Mouse (Mus musculus) gonadal fat pad, adult 2 months (tissue): ENCODE data around the gene Cntd1. TPM values are rescaled to one million over a fixed set of nuclear protein-coding genes. Genes with fewer than 3 reads are reported as not detected.
"Not testable (repeated sequence)": the region's sequence is repeated elsewhere in the genome, so short reads cannot be mapped to it uniquely, and the experiment has no call there.

Experiments
- DNase-seq: peaks from one replicate; pipeline ENCODE4 v3.0.0-alpha.2; 2012; ENCODE audit warnings: low read depth
- polyA plus RNA-seq: library from polyadenylated mRNA; depleted of rRNA; stranded (reverse); fragments of >200 nt; gene quantifications from 2 replicates; pipeline ENCODE4 v1.2.3, GENCODE M21; 2012; rRNA removed

Cntd1 gene
- polyA plus RNA-seq, 1 experiment = 0.88 TPM

GRCm38 (mm10) chr11:101330961-101331360 is 52.1 kb downstream of the Cntd1 start:
- not testable (repeated sequence) for DNase-seq

DNA sequence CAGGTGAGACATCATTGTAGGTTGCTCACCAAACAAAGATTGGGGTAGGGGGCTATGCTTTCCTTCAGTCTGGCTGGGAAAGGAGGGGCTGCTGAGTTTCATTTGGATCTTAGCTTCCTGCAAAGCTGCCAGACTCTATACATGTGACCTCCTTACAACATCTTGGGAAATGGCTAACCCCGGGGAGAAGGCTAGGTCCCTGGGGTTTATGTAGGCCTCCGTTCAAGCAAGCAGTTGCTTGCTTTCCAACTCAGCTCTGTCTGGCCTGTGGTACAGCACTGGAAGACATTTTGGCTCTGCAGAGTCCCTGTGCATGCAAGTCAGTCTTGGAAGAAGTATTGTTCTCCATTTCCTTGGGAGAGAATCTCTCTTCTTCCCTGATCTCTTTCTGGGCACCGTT is 53.7 kb downstream of the Cntd1 start:
- no peak for DNase-seq

DNA sequence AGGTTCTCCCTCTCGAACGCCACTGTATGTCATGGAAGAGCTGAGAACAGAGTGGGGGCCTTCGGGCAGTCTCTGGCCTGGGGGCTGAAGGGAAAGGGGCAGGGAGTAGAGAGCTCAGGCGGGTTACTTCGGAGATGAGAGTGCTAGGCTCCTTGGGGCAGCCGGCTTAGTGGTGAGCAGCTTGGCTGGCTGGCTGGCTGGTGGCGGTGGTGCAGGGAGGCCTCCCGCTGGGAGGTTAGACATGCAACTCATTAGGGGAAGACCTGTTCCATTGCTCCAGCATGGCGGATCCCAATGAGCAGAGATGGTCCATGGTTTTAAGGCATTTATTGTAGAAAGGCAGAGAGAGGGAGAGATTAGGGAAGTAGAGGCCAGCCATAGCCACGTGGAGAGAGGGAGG is 55.2 kb downstream of the Cntd1 start:
- DNase-seq = no peak

GRCm38 (mm10) chr11:101334516-101334915 is 55.7 kb downstream of the Cntd1 start:
- no peak for DNase-seq

DNA sequence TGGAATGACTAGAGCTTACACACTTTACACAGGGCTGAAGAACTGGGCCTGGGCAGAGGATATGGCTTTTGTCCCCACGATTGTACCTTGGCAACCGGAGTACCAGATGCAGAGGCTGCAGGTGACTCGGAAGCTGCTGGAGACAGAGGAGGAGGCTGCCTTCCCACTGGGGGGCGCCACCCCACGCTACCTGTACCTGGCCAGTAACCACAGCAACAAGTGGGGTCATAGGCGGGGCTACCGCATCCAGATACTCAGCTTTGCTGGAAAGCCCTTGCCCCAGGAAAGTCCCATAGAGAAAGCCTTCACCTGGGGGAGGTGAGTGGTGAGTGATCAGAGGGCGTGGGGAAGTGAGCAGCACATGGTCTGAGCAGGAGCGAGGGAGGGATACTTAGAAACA is 56.9 kb downstream of the Cntd1 start:
- no peak for DNase-seq

DNA sequence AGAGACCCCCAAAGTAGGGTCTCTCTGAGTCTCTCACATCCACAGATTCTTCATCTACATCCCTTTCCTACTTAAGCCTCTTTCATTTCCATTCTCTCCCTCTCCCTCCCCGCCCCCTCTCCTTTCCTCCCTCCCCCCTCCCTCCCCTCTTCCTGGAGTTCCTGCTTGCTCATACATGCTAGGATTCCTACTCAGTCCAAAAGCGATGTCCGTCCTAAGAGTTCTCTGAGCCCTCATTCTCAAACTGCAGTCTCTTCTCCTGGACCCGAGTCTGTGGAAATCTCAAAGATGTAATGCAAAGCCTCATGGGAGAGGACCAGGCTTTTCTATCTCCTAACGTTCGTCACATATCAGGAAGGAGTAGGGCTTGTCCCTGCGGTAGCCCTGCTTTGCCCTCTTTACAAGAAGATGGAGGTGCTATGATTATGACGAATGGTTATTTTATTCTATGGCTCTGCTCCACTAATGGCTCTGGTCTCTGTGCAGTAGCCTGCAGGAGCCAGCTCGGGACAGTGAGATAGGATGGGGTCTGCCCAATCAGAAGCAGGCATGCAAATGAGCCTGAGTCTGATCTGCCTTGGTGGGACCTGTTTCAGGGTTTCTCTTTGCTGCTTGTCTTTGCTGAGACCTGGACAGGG is 59.4 kb downstream of the Cntd1 start:
- no peak for DNase-seq

Other genes with a start within 250 kb of the Cntd1 start
- 44.6 and 52.9 TPM in 2 replicates for gene Naglu, start 209.0 kb upstream of the Cntd1 start, polyA plus RNA-seq
- gene Hsd17b1, start 200.6 kb upstream of the Cntd1 start, polyA plus RNA-seq = 0.43 and 0.55 TPM in 2 replicates
- gene Coasy, start 196.4 kb upstream of the Cntd1 start, polyA plus RNA-seq = 62.6 and 70.1 TPM in 2 replicates
- gene Mlx, start 191.7 kb upstream of the Cntd1 start, polyA plus RNA-seq = 35.0 and 54.3 TPM in 2 replicates
- 1.5 and 2.9 TPM in 2 replicates for gene Psmc3ip, start 183.6 kb upstream of the Cntd1 start, polyA plus RNA-seq
- gene Retreg3, start 159.1 kb upstream of the Cntd1 start, polyA plus RNA-seq = 56.3 and 66.7 TPM in 2 replicates
- gene Tubg1, start 159.1 kb upstream of the Cntd1 start, polyA plus RNA-seq = 9.0 and 24.0 TPM in 2 replicates
- 3.4 and 3.6 TPM in 2 replicates for gene Tubg2, start 123.1 kb upstream of the Cntd1 start, polyA plus RNA-seq
- 3.7 and 4.1 TPM in 2 replicates for gene Cntnap1, start 108.5 kb upstream of the Cntd1 start, polyA plus RNA-seq
- gene Plekhh3, start 107.7 kb upstream of the Cntd1 start, polyA plus RNA-seq = 22.7 and 28.6 TPM in 2 replicates
- gene Ccr10, start 103.6 kb upstream of the Cntd1 start, polyA plus RNA-seq = 0.34 and 0.45 TPM in 2 replicates
- 39.4 and 46.5 TPM in 2 replicates for gene Ezh1, start 52.5 kb upstream of the Cntd1 start, polyA plus RNA-seq
- gene Ramp2, start 33.0 kb upstream of the Cntd1 start, polyA plus RNA-seq = 97.9 and 146 TPM in 2 replicates
- 99.1 and 108 TPM in 2 replicates for gene Vps25, start 25.3 kb upstream of the Cntd1 start, polyA plus RNA-seq
- 9.5 and 14.6 TPM in 2 replicates for gene Wnk4, start 18.4 kb upstream of the Cntd1 start, polyA plus RNA-seq
- 157 and 167 TPM in 2 replicates for gene Coa3, start 102 bp downstream of the Cntd1 start, polyA plus RNA-seq
- gene Becn1, start 23.3 kb downstream of the Cntd1 start, polyA plus RNA-seq = 122 and 158 TPM in 2 replicates
- 51.5 and 57.8 TPM in 2 replicates for gene Psme3, start 37.2 kb downstream of the Cntd1 start, polyA plus RNA-seq
- gene Aoc2, start 46.1 kb downstream of the Cntd1 start, polyA plus RNA-seq = 3.2 and 3.6 TPM in 2 replicates
- gene Aoc3, start 51.6 kb downstream of the Cntd1 start, polyA plus RNA-seq = 306 and 337 TPM in 2 replicates
- gene G6pc, start 88.5 kb downstream of the Cntd1 start, polyA plus RNA-seq = 0.32 and 0.80 TPM in 2 replicates
- 30.4 and 33.7 TPM in 2 replicates for gene Aarsd1, start 138.6 kb downstream of the Cntd1 start, polyA plus RNA-seq
- 0.19 and 0.34 TPM in 2 replicates for gene Gm27029, start 145.8 kb downstream of the Cntd1 start, polyA plus RNA-seq
- gene Rundc1, start 146.1 kb downstream of the Cntd1 start, polyA plus RNA-seq = 25.6 and 26.5 TPM in 2 replicates
- gene Ptges3l, start 146.3 kb downstream of the Cntd1 start, polyA plus RNA-seq = 12.3 and 15.3 TPM in 2 replicates
- gene Rpl27, start 163.3 kb downstream of the Cntd1 start, polyA plus RNA-seq = 406 and 583 TPM in 2 replicates
- gene Ifi35, start 169.4 kb downstream of the Cntd1 start, polyA plus RNA-seq = 45.9 and 61.9 TPM in 2 replicates
- 16.3 and 21.6 TPM in 2 replicates for gene Rnd2, start 186.0 kb downstream of the Cntd1 start, polyA plus RNA-seq
- 140 and 168 TPM in 2 replicates for gene Vat1, start 187.2 kb downstream of the Cntd1 start, polyA plus RNA-seq